Comparison of ENCODE assay signal across 17 mouse cellular contexts in the genomic region with DNA sequence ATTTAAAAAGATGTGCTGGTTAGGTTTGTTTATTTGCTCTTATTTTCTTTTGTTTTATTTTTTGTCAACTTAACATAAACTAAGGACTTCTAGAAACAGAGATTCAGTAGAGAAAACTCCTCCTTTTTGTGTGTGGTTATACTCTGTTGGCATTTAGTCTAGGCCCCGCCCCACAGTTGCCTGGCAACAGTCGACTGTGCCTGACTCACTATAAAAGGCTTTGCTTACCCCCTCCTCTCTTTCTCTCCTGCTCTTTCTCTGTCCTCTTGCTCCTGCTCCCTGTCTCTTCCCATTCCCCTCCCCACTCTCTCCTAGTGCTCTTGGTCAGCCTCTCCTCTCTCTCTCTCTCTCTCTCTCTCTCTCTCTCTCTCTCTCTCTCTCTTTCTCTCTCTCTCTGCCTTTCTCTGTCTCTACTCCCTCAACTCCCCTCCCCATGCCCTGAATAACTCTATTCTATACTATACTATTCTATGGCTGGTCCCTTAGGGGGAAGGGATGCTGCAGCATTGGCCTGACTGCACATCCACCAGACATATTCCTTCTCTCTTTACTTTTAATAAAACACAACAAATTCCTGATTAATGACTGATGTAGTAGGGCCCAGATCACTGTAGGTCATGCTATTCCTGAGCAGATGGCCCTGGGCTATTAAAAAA.
DNase-seq lines count a peak whose midpoint lies in the region; ATAC-seq lines count a peak whose summit lies in the region.
"Had no signal": no experiment of that assay in that cellular context is flagged by ENCODE, and none has a peak within 500 bp of the region (broad histone marks: within the 10 kb centered on the region; RNA-seq: fewer than 3 reads in every experiment).

No protein-coding gene starts in this region.

- no peaks in the 10 kb centered on the region for H3K27me3 ChIP-seq in kidney, embryonic 15.5 days
- H3K27me3 ChIP-seq in kidney, embryonic 14.5 days (ENCODE audit: control insufficient read depth, insufficient read depth, low read length) = no peaks in the 10 kb centered on the region
- H3K27me3 ChIP-seq in hindbrain, embryonic 13.5 days = no peaks in the 10 kb centered on the region
- no peaks in the 10 kb centered on the region for H3K27me3 ChIP-seq in neural tube, embryonic 12.5 days (replicated peaks)

- WGBS in kidney, embryonic 15.5 days = 21% methylated on average over 2 of the region's 2 CpGs
- WGBS in kidney, embryonic 14.5 days = 26% methylated on average over 2 of the region's 2 CpGs
- 18% methylated on average over 2 of the region's 2 CpGs for WGBS in hindbrain, embryonic 13.5 days
- WGBS in neural tube, embryonic 12.5 days = 13% methylated on average over 2 of the region's 2 CpGs

- ATAC-seq in kidney, embryonic 15.5 days (replicated peaks; ENCODE audit: low FRiP score) = peak; percentile 73
- ATAC-seq in kidney, embryonic 14.5 days (ENCODE audit: low FRiP score, low TSS enrichment) = no peak
- peak; percentile 76; the same call in 1 of the 2 replicates for ATAC-seq in hindbrain, embryonic 13.5 days (ENCODE audit: low FRiP score)
- peak; percentile 92 for ATAC-seq in neural tube, embryonic 12.5 days (ENCODE audit: low FRiP score, low read depth)

- H3K9ac ChIP-seq in kidney, embryonic 15.5 days = no peak overlapping the region
- H3K9ac ChIP-seq in kidney, embryonic 14.5 days (ENCODE audit: low read depth, low read length) = no peak overlapping the region
- H3K9ac ChIP-seq in hindbrain, embryonic 13.5 days = no peak overlapping the region
- no peak overlapping the region for H3K9ac ChIP-seq in neural tube, embryonic 12.5 days

- H3K4me3 ChIP-seq in kidney, embryonic 15.5 days (replicated peaks) = no peak overlapping the region
- no peak overlapping the region for H3K4me3 ChIP-seq in kidney, embryonic 14.5 days (ENCODE audit: low read length)
- no peak overlapping the region for H3K4me3 ChIP-seq in hindbrain, embryonic 13.5 days
- no peak overlapping the region for H3K4me3 ChIP-seq in neural tube, embryonic 12.5 days
- H3K4me3 ChIP-seq: myocyte had no signal

- no peaks in the 10 kb centered on the region for H3K4me1 ChIP-seq in kidney, embryonic 15.5 days
- no peaks in the 10 kb centered on the region for H3K4me1 ChIP-seq in kidney, embryonic 14.5 days (ENCODE audit: control insufficient read depth, insufficient read depth, low read length)
- H3K4me1 ChIP-seq in hindbrain, embryonic 13.5 days (replicated peaks) = no peaks in the 10 kb centered on the region
- H3K4me1 ChIP-seq in neural tube, embryonic 12.5 days = no peaks in the 10 kb centered on the region

- H3K9me3 ChIP-seq in kidney, embryonic 15.5 days (replicated peaks) = no peaks in the 10 kb centered on the region
- H3K9me3 ChIP-seq in kidney, embryonic 14.5 days (ENCODE audit: control insufficient read depth, low read length) = no peaks in the 10 kb centered on the region
- H3K9me3 ChIP-seq in hindbrain, embryonic 13.5 days = no peaks in the 10 kb centered on the region
- H3K9me3 ChIP-seq in neural tube, embryonic 12.5 days = no peaks in the 10 kb centered on the region

- no peaks in the 10 kb centered on the region for H3K36me3 ChIP-seq in kidney, embryonic 15.5 days
- H3K36me3 ChIP-seq in kidney, embryonic 14.5 days (ENCODE audit: control insufficient read depth, insufficient read depth, low read length) = no peaks in the 10 kb centered on the region
- H3K36me3 ChIP-seq in hindbrain, embryonic 13.5 days = no peaks in the 10 kb centered on the region
- no peaks in the 10 kb centered on the region for H3K36me3 ChIP-seq in neural tube, embryonic 12.5 days

- H3K4me2 ChIP-seq in kidney, embryonic 15.5 days = no peak overlapping the region
- no peak overlapping the region for H3K4me2 ChIP-seq in kidney, embryonic 14.5 days (replicated peaks; ENCODE audit: low read depth, low read length)
- H3K4me2 ChIP-seq in hindbrain, embryonic 13.5 days = no peak overlapping the region
- H3K4me2 ChIP-seq in neural tube, embryonic 12.5 days (replicated peaks) = no peak overlapping the region
- H3K4me2 ChIP-seq: liver, embryonic 11.5 days had no signal

- DNase-seq in embryo, embryonic 9.5 days (ENCODE audit: extremely low spot score) = peak; percentile 8
- DNase-seq in testis, postnatal 10 days (ENCODE audit: low spot score) = no peak
- no peak for DNase-seq in thymus, postnatal 25 days
- DNase-seq in testis, postnatal 14 days (ENCODE audit: low spot score) = no peak
- DNase-seq: cerebellum, adult 8-10 months; gastrocnemius, postnatal 10 days; kidney, adult 18-20 months; layer of hippocampus, postnatal 36 days; lung, postnatal 36 days; right cerebral cortex, postnatal 25 days had no signal

- H3K27ac ChIP-seq in kidney, embryonic 15.5 days = no peak overlapping the region
- H3K27ac ChIP-seq in kidney, embryonic 14.5 days (ENCODE audit: low read depth, low read length) = no peak overlapping the region
- H3K27ac ChIP-seq in hindbrain, embryonic 13.5 days = no peak overlapping the region
- H3K27ac ChIP-seq in neural tube, embryonic 12.5 days = no peak overlapping the region
- H3K27ac ChIP-seq: stomach, postnatal 0 days had no signal
